Mouse (Mus musculus) heart, postnatal 0 days (tissue): ENCODE measurements around the gene Gfod2.

Experiments used
- CTCF ChIP-seq: IDR thresholded peaks from 2 replicates; pipeline ENCODE4 v1.5.1; 2016; ENCODE audit warnings: antibody characterized with exemption, control low read depth, low read depth
- EP300 ChIP-seq: IDR thresholded peaks from 2 replicates; pipeline ENCODE4 v1.6.1; 2016; ENCODE audit warnings: antibody characterized with exemption, low read depth

GRCm38 (mm10) chr8:105799091-105799812 lies 40.8 kb upstream of the Gfod2 start:
- TF ChIP-seq CTCF (no peak), EP300 (no peak)
